Mouse (Mus musculus): Measurements from ENCODE around the gene Ube2z.

DNA sequence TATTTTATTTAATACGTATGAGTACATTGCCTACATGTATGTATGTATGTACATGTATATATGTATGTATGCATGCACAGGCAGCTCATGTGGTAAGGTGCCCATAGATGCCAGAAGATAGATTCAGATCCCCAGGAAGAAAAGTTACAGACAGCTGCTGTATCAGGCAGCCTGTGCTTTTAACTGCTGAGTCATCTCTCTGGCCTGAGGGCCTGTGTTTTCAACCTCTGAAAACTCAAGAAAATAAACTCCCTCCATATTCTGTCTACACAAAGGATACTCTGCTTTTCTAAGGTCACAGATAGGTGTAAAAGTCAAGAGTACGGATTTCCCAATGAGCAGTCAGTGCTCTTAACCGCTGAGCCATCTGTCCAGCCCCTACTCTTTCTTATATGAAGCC is 14.3 kb downstream of the Ube2z start:
- TF ChIP-seq POLR2A (IDR thresholded peaks at IDR 0.05; ENCODE audit: low read depth, low read length) (no peak), CTCF (IDR thresholded peaks at IDR 0.05; ENCODE audit: extremely low read depth, insufficient read depth, insufficient read length, insufficient replicate concordance) (no peak)
